Mouse (Mus musculus) small intestine, adult 2 months (tissue): ENCODE measurements around the gene Abcd1. TPM values are rescaled to one million over a fixed set of nuclear protein-coding genes. Genes with fewer than 3 reads are reported as not detected.

Experiments used
- H3K27ac ChIP-seq: fragments of 200-500 bp; 2 replicates; pipeline ENCODE4 v1.5.1; 2012; ENCODE audit warnings: low read depth, low read length, control low read depth, inconsistent platforms; ENCODE audit not compliant: insufficient read depth
- H3K27me3 ChIP-seq: fragments of 200-500 bp; 2 replicates; pipeline ENCODE4 v1.6.1; 2012; ENCODE audit warnings: mild to moderate bottlenecking, moderate library complexity, low read length, inconsistent platforms; ENCODE audit not compliant: control insufficient read depth, insufficient read depth
- H3K36me3 ChIP-seq: fragments of 200-500 bp; 2 replicates; pipeline ENCODE4 v1.6.1; 2012; ENCODE audit warnings: mild to moderate bottlenecking, low read length, control low read depth, inconsistent platforms; ENCODE audit not compliant: control insufficient read depth, insufficient read depth
- H3K4me1 ChIP-seq: fragments of 200-500 bp; 2 replicates; pipeline ENCODE4 v1.6.1; 2012; ENCODE audit warnings: low read length, inconsistent platforms, mixed read lengths; ENCODE audit not compliant: control insufficient read depth, insufficient read depth, insufficient read length
- H3K4me3 ChIP-seq: fragments of 200-500 bp; 2 replicates; pipeline ENCODE4 v1.5.1; 2012; ENCODE audit warnings: low read depth, mild to moderate bottlenecking, control low read depth, inconsistent platforms, low read length, moderate library complexity
- CTCF ChIP-seq: fragments of 200-500 bp; IDR thresholded peaks from 2 replicates; pipeline ENCODE4 v1.5.1; 2012; ENCODE audit warnings: low read depth, mild to moderate bottlenecking, control low read depth, inconsistent platforms, low read length, moderate library complexity, mixed read lengths; ENCODE audit not compliant: insufficient replicate concordance, insufficient read length; ENCODE audit errors: extremely low read depth
- POLR2A ChIP-seq: fragments of 200-500 bp; IDR thresholded peaks from 2 replicates; pipeline ENCODE4 v1.6.1; 2012; ENCODE audit warnings: low read depth, mild to moderate bottlenecking, control low read depth, inconsistent platforms, low read length, moderate library complexity
- WGBS: fragments of 180-500 bp; shearing (Covaris S2); methylation state at CpG from one replicate; pipeline ENCODE4 v1.1.7; 2018; 5-methylcytosine and 5-hydroxymethylcytosine counted together
- polyA plus RNA-seq: library from polyadenylated mRNA; depleted of rRNA; stranded (reverse); fragments of >200 nt; gene quantifications from 2 replicates; pipeline ENCODE4 v1.2.3, GENCODE M21; 2012

Gene Abcd1
- polyA plus RNA-seq, 1 experiment = 99.9 TPM

DNA sequence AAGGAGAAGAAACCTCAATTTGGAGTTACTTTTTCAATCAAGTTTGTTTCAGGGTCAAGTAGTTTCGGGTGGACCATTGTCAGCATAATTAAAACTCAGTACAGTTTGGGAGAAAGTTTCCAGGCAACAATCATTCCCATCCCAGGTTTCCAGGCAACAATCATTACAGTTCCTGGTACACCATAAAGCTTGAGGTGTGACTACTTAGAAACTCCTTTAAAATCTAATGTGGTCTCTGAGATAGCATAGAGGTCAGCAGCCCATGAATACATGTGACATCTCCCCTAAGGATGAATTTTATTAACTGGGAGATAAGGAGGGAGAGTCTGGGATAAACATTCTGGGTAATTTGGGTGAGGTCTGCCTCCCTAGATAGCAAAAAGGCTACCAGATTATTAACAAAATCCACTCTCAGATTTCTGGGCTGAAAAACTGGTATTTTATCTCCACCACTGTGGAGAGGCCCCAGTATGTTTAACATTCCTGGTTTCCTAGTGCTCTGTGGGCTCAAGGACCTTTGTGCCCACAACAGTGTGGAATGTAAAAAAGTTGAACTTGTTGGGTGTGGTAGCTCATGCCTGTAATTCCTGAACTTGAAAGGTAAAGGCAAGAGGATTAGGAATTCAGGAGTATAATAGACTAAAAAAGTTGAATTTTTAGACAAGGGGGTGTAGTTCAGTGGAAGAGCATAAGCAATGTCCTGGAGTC is 28.5 kb downstream of the Abcd1 start:
- H3K27me3 ChIP-seq = no peaks in the 10 kb centered on the region
- WGBS = 58% methylated on average over 1 of the region's 1 CpGs
- no peaks in the 10 kb centered on the region for H3K4me1 ChIP-seq
- H3K4me3 ChIP-seq = no peak overlapping the region
- TF ChIP-seq CTCF = no peak
- TF ChIP-seq POLR2A = no peak
- no peaks in the 10 kb centered on the region for H3K36me3 ChIP-seq
- H3K27ac ChIP-seq = no peak overlapping the region

DNA sequence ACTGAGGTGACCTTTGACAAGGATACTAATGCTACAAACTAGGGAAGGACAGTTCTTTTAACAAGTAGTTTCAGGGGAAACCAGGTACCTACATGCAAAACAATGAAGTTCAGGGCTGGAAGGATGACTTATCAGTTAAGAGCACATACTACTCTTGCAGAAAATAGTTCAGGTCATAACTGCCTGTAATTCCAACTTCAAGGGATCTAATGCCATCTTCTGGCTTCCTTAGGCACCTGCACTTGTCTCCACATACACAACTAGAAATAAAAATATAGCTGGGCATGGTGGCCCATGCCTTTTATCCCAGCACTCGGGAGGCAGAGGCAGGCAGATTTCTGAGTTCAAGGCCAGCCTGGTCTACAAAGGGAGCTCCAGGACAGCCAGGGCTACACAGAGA is 32.6 kb downstream of the Abcd1 start:
- TF ChIP-seq CTCF (no peak), POLR2A (no peak)
- WGBS = 85% methylated on average over 1 of the region's 1 CpGs
- H3K27me3 ChIP-seq = no peaks in the 10 kb centered on the region
- no peak overlapping the region for H3K4me3 ChIP-seq
- no peaks in the 10 kb centered on the region for H3K36me3 ChIP-seq
- no peaks in the 10 kb centered on the region for H3K4me1 ChIP-seq
- H3K27ac ChIP-seq = no peak overlapping the region

DNA sequence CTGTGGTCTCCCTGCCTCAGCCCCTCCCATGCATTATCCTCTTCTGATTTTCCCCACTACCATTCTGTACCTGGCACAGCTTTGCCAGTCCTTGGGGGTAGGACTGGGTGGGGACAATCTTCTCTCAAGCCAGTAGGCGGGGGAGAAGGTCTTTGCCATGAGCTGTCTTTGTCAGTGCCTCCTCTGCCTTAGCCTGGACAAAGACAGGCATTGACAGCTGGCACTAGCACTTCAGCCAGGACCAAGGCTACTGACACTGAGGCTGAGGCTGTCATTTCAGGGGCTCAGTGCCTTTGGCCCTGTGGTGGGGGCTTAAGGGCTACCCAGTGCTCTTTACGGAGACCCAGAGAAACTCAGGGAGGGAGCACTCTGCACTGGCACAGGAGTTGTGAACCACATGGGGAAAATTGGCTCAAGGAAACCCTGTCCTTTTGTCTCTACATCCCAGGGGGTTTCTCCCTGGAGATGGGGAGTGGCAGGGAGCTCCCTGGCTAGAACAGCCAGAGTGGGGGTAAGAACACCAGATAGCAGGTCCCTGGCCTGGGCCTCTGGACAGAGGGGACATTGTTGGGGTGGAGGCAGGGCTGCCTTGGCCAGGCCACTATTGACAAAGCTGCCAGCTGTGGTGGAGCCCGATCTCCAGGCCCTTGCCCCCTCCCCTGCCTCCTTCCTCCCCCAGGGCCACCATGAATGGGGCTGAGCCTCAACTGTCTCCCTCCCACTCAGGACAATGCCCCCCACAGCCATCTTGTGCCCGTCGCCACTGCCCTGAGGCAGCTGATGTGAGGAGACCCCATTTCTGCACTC is 40.1 kb downstream of the Abcd1 start, which contains the start of gene Plxnb3:
TSS of gene Plxnb3 (plus strand) at position 757 of the 807 bp plus-strand sequence.
- TF ChIP-seq POLR2A (no peak), CTCF (no peak)
- Histone ChIP-seq H3K4me3 (no peak within 1 kb of the TSS), H3K27me3 (no peaks in the 10 kb centered on the region), H3K27ac (no peak within 1 kb of the TSS), H3K4me1 (no peaks in the 10 kb centered on the region), H3K36me3 (no peaks in the 10 kb centered on the region)
- WGBS = 83% methylated on average over 5 of the region's 5 CpGs

DNA sequence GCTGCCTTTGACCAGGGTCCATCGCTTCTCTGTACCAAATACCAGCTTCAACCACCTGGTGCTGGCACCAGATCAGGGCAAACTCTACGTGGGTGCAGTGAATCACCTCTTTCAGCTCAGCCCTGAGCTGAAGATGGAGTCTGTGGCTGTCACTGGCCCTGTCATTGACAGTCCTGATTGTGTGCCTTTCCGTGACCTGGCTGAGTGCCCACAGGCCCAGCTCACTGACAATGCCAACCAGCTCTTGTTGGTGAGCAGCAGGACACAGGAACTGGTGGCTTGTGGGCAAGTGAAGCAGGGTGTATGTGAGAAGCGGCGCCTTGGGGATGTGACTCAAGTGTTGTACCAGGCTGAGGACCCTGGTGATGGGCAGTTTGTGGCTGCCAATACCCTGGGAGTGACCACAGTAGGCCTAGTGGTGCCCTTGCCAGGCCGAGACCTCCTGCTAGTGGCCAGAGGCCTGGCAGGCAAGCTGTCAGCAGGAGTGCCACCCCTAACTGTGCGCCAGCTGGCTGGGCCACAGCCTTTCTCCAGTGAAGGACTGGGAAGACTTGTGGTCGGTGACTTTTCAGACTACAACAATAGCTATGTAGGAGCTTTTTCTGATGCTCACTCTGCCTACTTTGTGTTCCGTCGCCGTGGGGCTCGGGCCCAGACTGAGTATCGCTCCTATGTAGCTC is 42.4 kb downstream of the Abcd1 start:
- Histone ChIP-seq H3K27me3 (no peaks in the 10 kb centered on the region), H3K27ac (no peak overlapping the region), H3K4me3 (no peak overlapping the region), H3K4me1 (no peaks in the 10 kb centered on the region), H3K36me3 (no peaks in the 10 kb centered on the region)
- TF ChIP-seq CTCF (no peak), POLR2A (no peak)
- WGBS = 76% methylated on average over 13 of the region's 13 CpGs

DNA sequence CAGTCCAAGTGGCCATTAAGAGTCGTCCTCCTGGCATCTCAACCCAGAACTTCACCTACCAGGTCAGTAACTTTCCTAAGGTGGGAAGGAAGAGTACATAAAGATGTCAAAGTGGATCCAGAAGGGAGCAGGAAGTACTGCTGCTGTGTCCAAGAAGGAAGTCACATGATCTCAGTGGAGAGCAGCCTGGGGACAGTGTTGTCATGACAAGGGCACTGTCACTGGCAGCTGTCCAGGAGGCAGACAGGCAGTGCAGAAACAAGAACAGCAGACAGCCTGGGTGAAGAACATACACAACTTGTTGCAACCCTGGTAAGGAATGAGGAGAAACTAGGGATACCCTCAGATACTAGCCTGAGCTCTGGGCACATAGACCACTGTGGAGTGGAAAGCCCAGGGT is 48.9 kb downstream of the Abcd1 start:
- no peaks in the 10 kb centered on the region for H3K36me3 ChIP-seq
- 59% methylated on average over 1 of the region's 1 CpGs for WGBS
- no peak overlapping the region for H3K27ac ChIP-seq
- H3K27me3 ChIP-seq = no peaks in the 10 kb centered on the region
- no peak overlapping the region for H3K4me3 ChIP-seq
- TF ChIP-seq CTCF = no peak
- TF ChIP-seq POLR2A = no peak
- H3K4me1 ChIP-seq = peaks cover 3% of the 10 kb centered on the region; the same call in 1 of the 2 replicates

DNA sequence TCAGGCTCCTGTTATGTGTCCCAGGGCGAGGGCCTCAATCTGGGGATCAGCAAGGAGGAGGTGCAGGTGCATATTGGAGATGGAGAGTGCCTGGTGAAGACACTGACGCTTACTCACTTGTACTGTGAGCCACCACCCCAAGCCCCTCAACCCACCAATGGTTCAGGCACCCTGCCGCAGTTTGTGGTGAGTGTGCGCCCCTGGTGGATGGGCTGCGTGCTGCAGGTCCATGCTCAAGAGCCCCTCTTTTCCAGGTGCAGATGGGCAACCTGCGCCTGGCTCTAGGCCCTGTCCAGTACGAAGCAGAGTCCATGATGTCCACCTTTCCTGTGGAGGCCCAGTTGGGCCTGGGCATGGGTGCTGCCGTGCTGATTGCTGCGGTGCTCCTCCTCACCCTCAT is 50.9 kb downstream of the Abcd1 start:
- WGBS = 69% methylated on average over 9 of the region's 9 CpGs

More for the DNA sequence above, 50.9 kb downstream of the Abcd1 start:
- Histone ChIP-seq H3K36me3 (no peaks in the 10 kb centered on the region), H3K27me3 (no peaks in the 10 kb centered on the region), H3K27ac (no peak overlapping the region), H3K4me1 (peaks cover 3% of the 10 kb centered on the region; the same call in 1 of the 2 replicates), H3K4me3 (no peak overlapping the region)
- TF ChIP-seq POLR2A (no peak), CTCF (peak; percentile 12; the same call in 1 of the 2 replicates)
